Mouse (Mus musculus) heart, postnatal 0 days (tissue): ENCODE data around the gene Gon4l. TPM values are rescaled to one million over a fixed set of nuclear protein-coding genes. Genes with fewer than 3 reads are reported as not detected.

Experiments
- ATAC-seq: fragments of 200-750 bp; cut with Nextera tagmentation; 2 replicates; pipeline ENCODE4 v1.8.0; 2017; ENCODE audit warnings: low read depth, moderate number of reproducible peaks, moderate library complexity; ENCODE audit not compliant: insufficient read depth
- DNase-seq: peaks from one replicate; pipeline ENCODE4 v3.0.0-alpha.2; 2016; ENCODE audit warnings: low spot score
- H3K27ac ChIP-seq: fragments of 300-500 bp; sonication (generic); 2 replicates; pipeline ENCODE4 v1.5.1; 2014; ENCODE audit warnings: low read depth, mild to moderate bottlenecking
- H3K27me3 ChIP-seq: fragments of 300-500 bp; sonication (generic); 2 replicates; pipeline ENCODE4 v1.6.1; 2014; ENCODE audit warnings: low read length, mixed read lengths; ENCODE audit not compliant: control insufficient read depth, insufficient read depth
- H3K36me3 ChIP-seq: fragments of 300-500 bp; sonication (generic); replicated peaks from 2 replicates; pipeline ENCODE4 v1.6.1; 2014; ENCODE audit warnings: low read length, mixed read lengths; ENCODE audit not compliant: control insufficient read depth, insufficient read depth
- H3K4me1 ChIP-seq: fragments of 300-500 bp; sonication (generic); 2 replicates; pipeline ENCODE4 v1.6.1; 2014; ENCODE audit warnings: antibody characterized with exemption; ENCODE audit not compliant: control insufficient read depth, insufficient read depth
- H3K4me2 ChIP-seq: fragments of 300-500 bp; sonication (generic); 2 replicates; pipeline ENCODE4 v1.6.1; 2014; ENCODE audit warnings: low read depth, mild to moderate bottlenecking, low read length, moderate library complexity
- H3K4me3 ChIP-seq: fragments of 300-500 bp; sonication (generic); 2 replicates; pipeline ENCODE4 v1.5.1; 2014; ENCODE audit warnings: low read depth, low read length
- H3K9ac ChIP-seq: fragments of 300-500 bp; sonication (generic); replicated peaks from 2 replicates; pipeline ENCODE4 v1.6.1; 2014; ENCODE audit warnings: low read depth, low read length, mixed read lengths
- H3K9me3 ChIP-seq: fragments of 300-500 bp; sonication (generic); replicated peaks from 2 replicates; pipeline ENCODE4 v1.6.1; 2016; ENCODE audit warnings: low read length; ENCODE audit not compliant: control insufficient read depth
- CTCF ChIP-seq: IDR thresholded peaks from 2 replicates; pipeline ENCODE4 v1.5.1; 2016; ENCODE audit warnings: antibody characterized with exemption, control low read depth, low read depth
- EP300 ChIP-seq: IDR thresholded peaks from 2 replicates; pipeline ENCODE4 v1.6.1; 2016; ENCODE audit warnings: antibody characterized with exemption, low read depth
- WGBS: fragments of 180-500 bp; shearing (Covaris S2); extraction: QIAGEN DNeasy Blood & Tissue Kit; methylation state at CpG from one replicate; pipeline ENCODE4 v1.1.7; 2014; 5-methylcytosine and 5-hydroxymethylcytosine counted together
- polyA plus RNA-seq: library from polyadenylated mRNA; unstranded; fragments of >200 nt; fragmentation: Nextera tagmentation; extraction: Ambion mirVana; gene quantifications from 2 replicates; pipeline ENCODE4 v1.2.1, GENCODE M21; 2015
- total RNA-seq: library from RNA; depleted of rRNA; stranded (reverse); fragments of >200 nt; gene quantifications from 2 replicates; pipeline ENCODE4 v1.2.3, GENCODE M21; 2014; ENCODE audit warnings: low replicate concordance

The Gon4l gene
- total and polyA plus RNA-seq, 2 experiments from 2014 or later: 3.8 to 16.3 TPM

DNA sequence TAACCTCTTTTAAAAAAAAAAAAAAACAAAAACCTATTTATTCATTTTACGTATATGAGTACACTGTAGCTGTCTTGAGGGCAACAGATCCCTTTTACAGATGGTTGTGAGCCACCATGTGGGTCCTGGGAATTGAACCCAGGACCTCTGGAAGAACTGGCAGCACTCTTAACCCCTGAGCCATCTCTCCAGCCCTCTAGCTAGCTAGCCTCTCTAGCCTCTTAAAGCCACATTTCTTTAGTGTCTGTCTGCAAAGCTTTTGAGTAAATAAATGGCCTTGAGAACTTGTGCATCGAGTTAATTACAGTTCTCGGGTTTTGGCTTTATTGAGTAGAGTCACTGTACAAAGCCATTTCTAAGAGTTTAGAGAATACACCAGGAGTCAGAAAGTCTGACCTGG lies 69.8 kb downstream of the Gon4l start:
- Histone ChIP-seq H3K4me1 (no peaks in the 10 kb centered on the region), H3K9me3 (no peaks in the 10 kb centered on the region), H3K4me2 (no peak overlapping the region), H3K9ac (no peak overlapping the region), H3K27ac (no peak overlapping the region), H3K36me3 (peaks cover 85% of the 10 kb centered on the region), H3K4me3 (no peak overlapping the region), H3K27me3 (no peaks in the 10 kb centered on the region)
- DNase-seq (no peak), ATAC-seq (no peak)
- TF ChIP-seq EP300 (no peak), CTCF (no peak)
- WGBS: 90% methylated on average over 3 of the region's 3 CpGs

DNA sequence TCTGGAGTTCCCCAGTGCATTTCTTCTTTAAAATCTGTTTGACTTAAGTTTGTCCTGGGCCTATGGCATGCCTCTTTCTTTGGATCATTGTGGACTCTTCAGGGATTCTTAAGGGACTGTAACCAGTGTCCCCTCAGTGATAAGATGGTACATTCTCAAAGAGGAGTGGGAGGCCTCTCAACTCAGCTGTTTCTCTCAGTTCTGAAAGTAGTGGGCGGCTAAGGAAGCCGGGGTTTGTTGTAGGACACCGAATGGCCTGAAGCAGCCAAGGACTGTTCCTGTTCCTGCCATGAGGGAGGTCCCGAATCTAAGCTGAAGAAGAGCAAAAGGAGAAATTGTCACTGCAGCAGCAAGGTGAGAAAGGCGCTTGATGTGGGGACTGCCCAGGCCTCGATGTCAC lies 70.2 kb downstream of the Gon4l start:
- no peak overlapping the region for H3K4me2 ChIP-seq
- no peak overlapping the region for H3K9ac ChIP-seq
- H3K27ac ChIP-seq: no peak overlapping the region
- no peak for TF ChIP-seq CTCF
- no peaks in the 10 kb centered on the region for H3K27me3 ChIP-seq
- WGBS: 77% methylated on average over 6 of the region's 6 CpGs
- H3K9me3 ChIP-seq: no peaks in the 10 kb centered on the region
- H3K4me3 ChIP-seq: no peak overlapping the region
- DNase-seq: no peak
- no peak for ATAC-seq
- H3K36me3 ChIP-seq: peaks cover 89% of the 10 kb centered on the region
- H3K4me1 ChIP-seq: no peaks in the 10 kb centered on the region

DNA sequence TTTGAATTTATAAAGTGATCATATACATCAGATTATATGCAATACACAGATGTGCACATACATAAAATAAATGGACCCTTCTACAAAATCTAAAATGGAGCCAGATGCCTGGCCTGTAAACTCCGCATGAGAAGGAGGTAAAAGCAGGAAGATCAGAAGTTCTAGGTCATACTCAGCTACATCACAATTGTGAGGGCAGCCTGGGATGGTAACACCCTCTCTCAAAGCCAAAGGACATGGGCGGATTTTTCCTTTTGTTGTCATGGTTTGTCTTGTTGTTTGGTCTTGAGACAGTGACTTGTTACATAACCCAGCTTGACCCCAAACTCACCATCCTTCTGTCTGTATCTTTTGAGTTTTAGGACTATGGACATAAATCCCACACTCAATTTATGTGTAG lies 70.7 kb downstream of the Gon4l start:
- 98% methylated on average over 2 of the region's 2 CpGs for WGBS
- no peak overlapping the region for H3K27ac ChIP-seq
- H3K36me3 ChIP-seq: peaks cover 94% of the 10 kb centered on the region
- H3K4me3 ChIP-seq: no peak overlapping the region
- H3K4me1 ChIP-seq: no peaks in the 10 kb centered on the region
- ATAC-seq (no peak), DNase-seq (no peak)
- H3K9me3 ChIP-seq: no peaks in the 10 kb centered on the region
- no peak overlapping the region for H3K4me2 ChIP-seq
- no peak overlapping the region for H3K9ac ChIP-seq
- H3K27me3 ChIP-seq: no peaks in the 10 kb centered on the region
- no peak for TF ChIP-seq EP300
- no peak for TF ChIP-seq CTCF

DNA sequence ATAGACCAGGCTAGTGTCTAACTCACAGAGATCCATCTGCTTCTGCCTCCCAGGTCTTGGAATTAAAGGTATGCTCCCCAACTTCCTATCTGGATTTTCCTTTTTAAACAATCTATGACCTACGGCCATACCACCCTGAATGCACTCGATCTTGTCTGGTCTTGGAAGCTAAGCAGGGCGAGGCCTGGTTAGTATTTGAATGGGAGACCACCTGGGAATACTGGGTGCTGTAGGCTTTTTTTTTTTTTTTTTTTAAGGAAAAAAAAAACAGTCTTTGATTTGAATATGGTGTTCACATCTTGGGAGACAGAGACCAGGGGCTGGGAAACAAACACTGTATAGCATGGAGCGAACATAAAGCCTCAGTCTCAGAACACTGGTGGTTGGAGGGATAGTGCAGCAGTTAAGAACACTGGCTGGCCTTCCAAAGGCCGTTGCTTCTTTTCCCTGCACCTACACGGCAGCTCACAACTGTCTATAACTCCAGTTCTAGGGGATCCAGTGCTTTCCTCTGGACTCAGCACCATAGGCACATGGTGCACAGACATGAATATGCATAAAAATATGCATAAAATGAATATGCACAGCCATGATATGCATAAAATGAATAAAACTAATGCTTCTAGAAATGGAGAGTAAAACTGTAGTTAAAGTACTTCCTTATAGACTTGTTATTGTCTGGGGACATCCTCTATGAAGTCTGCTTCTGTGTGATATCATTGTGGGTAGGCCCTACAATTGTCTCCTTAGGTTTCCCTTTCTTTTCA lies 71.5 kb downstream of the Gon4l start:
- no peak for DNase-seq

DNA sequence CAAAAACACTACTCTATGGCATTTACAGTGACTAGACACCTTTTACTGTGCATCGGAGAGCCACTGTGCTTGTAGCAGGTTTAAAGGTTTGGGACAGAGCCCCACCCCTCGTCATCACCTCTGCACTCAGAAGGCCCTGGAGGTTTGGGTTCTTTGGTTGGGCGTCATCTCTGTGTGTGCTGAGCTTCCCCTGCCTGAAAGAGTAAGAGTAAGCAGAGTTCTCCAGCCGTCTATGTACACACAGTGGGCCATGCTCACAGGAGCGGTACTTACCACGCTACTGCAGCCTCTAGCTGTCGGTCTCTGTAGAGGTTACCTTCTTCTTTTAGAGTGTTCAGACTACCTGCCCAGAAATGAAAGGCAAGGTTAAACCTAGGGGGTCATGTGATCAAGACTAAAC lies 77.6 kb downstream of the Gon4l start:
- TF ChIP-seq EP300: no peak
- no peak for TF ChIP-seq CTCF
- Histone ChIP-seq H3K4me1 (0 out of 2 replicates have a peak, but pooled peaks cover 3% of the 10 kb centered on the region), H3K9ac (no peak overlapping the region), H3K27ac (no peak overlapping the region), H3K4me3 (no peak overlapping the region), H3K9me3 (no peaks in the 10 kb centered on the region), H3K36me3 (peaks cover 48% of the 10 kb centered on the region), H3K27me3 (no peaks in the 10 kb centered on the region), H3K4me2 (0 out of 2 replicates have a peak overlapping the region, but pooled peaks have one; percentile 68)
- no peak for ATAC-seq
- WGBS: 88% methylated on average over 7 of the region's 7 CpGs
- no peak for DNase-seq

More for the DNA sequence above, 71.5 kb downstream of the Gon4l start:
- H3K4me3 ChIP-seq: no peak overlapping the region
- no peak overlapping the region for H3K4me2 ChIP-seq
- no peak overlapping the region for H3K27ac ChIP-seq
- 86% methylated on average over 6 of the region's 6 CpGs for WGBS
- no peaks in the 10 kb centered on the region for H3K9me3 ChIP-seq
- no peak for TF ChIP-seq EP300
- no peak for TF ChIP-seq CTCF
- H3K36me3 ChIP-seq: peaks cover 99% of the 10 kb centered on the region
- H3K4me1 ChIP-seq: no peaks in the 10 kb centered on the region
- H3K27me3 ChIP-seq: no peaks in the 10 kb centered on the region
- no peak overlapping the region for H3K9ac ChIP-seq
- ATAC-seq: no peak
